Mouse (Mus musculus): ENCODE measurements around the gene Lyrm9.

The Lyrm9 gene

GRCm38 (mm10) chr11:78815986-78816792 is 10.2 kb upstream of the Lyrm9 start:
- DNase-seq (ENCODE audit: low spot score), result no peak

- no peak for DNase-seq (ENCODE audit: low spot score)
Observed at GRCm38 (mm10) chr11:78817311-78818022, 8.9 kb upstream of the Lyrm9 start.

GRCm38 (mm10) chr11:78820337-78821000 is 5.9 kb upstream of the Lyrm9 start:
- DNase-seq (ENCODE audit: low spot score), result no peak

GRCm38 (mm10) chr11:78822792-78823498 is 3.4 kb upstream of the Lyrm9 start:
- DNase-seq (ENCODE audit: low spot score), result no peak

GRCm38 (mm10) chr11:78827546-78827945 is 1.2 kb downstream of the Lyrm9 start:
- no peak for DNase-seq (ENCODE audit: low spot score)

GRCm38 (mm10) chr11:78828386-78828785 is 2.0 kb downstream of the Lyrm9 start:
- DNase-seq (ENCODE audit: low spot score), result no peak

GRCm38 (mm10) chr11:78829373-78829772 is 3.0 kb downstream of the Lyrm9 start:
- DNase-seq (ENCODE audit: low spot score), result no peak

- DNase-seq (ENCODE audit: low spot score), result no peak
Observed at GRCm38 (mm10) chr11:78830180-78830579, 3.8 kb downstream of the Lyrm9 start.

- DNase-seq (ENCODE audit: low spot score), result peak; percentile 85
Observed at GRCm38 (mm10) chr11:78831716-78832115, 5.3 kb downstream of the Lyrm9 start.

GRCm38 (mm10) chr11:78832117-78832726 is 5.8 kb downstream of the Lyrm9 start:
- DNase-seq (ENCODE audit: low spot score), result no peak

GRCm38 (mm10) chr11:78832816-78833314 is 6.5 kb downstream of the Lyrm9 start:
- no peak for DNase-seq (ENCODE audit: low spot score)

- no peak for DNase-seq (ENCODE audit: low spot score)
Observed at GRCm38 (mm10) chr11:78836486-78836885, 10.1 kb downstream of the Lyrm9 start.

- DNase-seq (ENCODE audit: low spot score), result no peak
Observed at GRCm38 (mm10) chr11:78837989-78838388, 11.6 kb downstream of the Lyrm9 start.

- DNase-seq (ENCODE audit: low spot score), result no peak
Observed at GRCm38 (mm10) chr11:78839491-78839890, 13.1 kb downstream of the Lyrm9 start.

GRCm38 (mm10) chr11:78840141-78840540 is 13.8 kb downstream of the Lyrm9 start:
- no peak for DNase-seq (ENCODE audit: low spot score)

GRCm38 (mm10) chr11:78841987-78842386 is 15.6 kb downstream of the Lyrm9 start:
- no peak for DNase-seq (ENCODE audit: low spot score)

- no peak for DNase-seq (ENCODE audit: low spot score)
Observed at GRCm38 (mm10) chr11:78846620-78847019, 20.2 kb downstream of the Lyrm9 start.

GRCm38 (mm10) chr11:78847884-78848848 is 21.8 kb downstream of the Lyrm9 start:
- no peak for DNase-seq (ENCODE audit: low spot score)

- DNase-seq (ENCODE audit: low spot score), result no peak
Observed at GRCm38 (mm10) chr11:78849859-78850258, 23.5 kb downstream of the Lyrm9 start.

GRCm38 (mm10) chr11:78851216-78851870 is 25.0 kb downstream of the Lyrm9 start:
- DNase-seq (ENCODE audit: low spot score), result no peak

All from layer of hippocampus, adult 9-10 months (tissue).